In the genomic region with DNA sequence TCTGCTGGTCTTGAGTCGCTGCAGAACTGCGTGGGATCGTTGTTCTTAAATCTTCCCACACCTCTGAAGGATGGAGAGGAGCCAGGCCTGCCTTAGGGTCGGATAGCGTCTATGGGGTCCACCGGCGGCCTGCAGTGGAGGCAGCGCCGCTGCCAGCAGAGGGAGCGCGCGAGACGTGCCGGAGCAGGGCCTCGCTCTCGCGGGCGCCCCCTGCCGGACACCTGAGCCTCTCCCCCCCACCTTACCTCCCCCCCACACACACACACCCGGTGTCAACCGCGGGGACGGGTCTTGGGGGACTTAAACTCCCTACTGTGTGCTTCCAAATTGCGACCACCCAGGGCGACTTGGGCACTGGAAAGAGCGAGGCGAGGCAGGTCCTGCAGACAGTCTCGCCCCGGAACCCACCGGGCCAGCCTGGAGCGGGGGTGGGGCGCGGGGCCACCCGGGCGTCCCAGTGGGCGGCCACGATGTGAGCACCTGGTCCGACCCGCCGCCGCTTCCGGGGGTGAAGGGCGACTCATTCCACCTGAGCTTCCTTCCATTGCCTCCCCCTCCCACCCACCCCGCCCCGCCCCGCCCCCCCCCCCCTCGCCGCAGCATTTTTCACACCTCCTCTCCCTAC, we compare ENCODE assay signal across 8 mouse cellular contexts. TPM values are rescaled to one million over a fixed set of nuclear protein-coding genes. Genes with fewer than 3 reads are reported as not detected.
DNase-seq lines count a peak whose midpoint lies in the region; ATAC-seq and TF ChIP-seq lines count a peak whose summit lies in the region.

No protein-coding gene starts in this region.

- peaks cover 65% of the 10 kb centered on the region for H3K27me3 ChIP-seq in E14TG2a.4 (ENCODE audit: insufficient read depth, low read length)
- H3K27me3 ChIP-seq in forebrain, embryonic 12.5 days, result peaks cover 77% of the 10 kb centered on the region
- peaks cover 48% of the 10 kb centered on the region for H3K27me3 ChIP-seq in heart, postnatal 0 days (ENCODE audit: control insufficient read depth, insufficient read depth, low read length)
- H3K27me3 ChIP-seq in neural tube, embryonic 15.5 days (replicated peaks), result no peaks in the 10 kb centered on the region
- H3K27me3 ChIP-seq in thymus, adult 2 months (ENCODE audit: control insufficient read depth, insufficient read depth, low read length), result peaks cover 14% of the 10 kb centered on the region; the same call in 1 of the 2 replicates

- H3K9me3 ChIP-seq in E14TG2a.4 (ENCODE audit: low read length), result no peaks in the 10 kb centered on the region
- H3K9me3 ChIP-seq in forebrain, embryonic 12.5 days, result no peaks in the 10 kb centered on the region
- H3K9me3 ChIP-seq in heart, postnatal 0 days (replicated peaks; ENCODE audit: control insufficient read depth, low read length), result no peaks in the 10 kb centered on the region
- no peaks in the 10 kb centered on the region for H3K9me3 ChIP-seq in neural tube, embryonic 15.5 days (replicated peaks)

- no peaks in the 10 kb centered on the region for H3K36me3 ChIP-seq in E14TG2a.4 (ENCODE audit: insufficient read depth, low read length)
- no peaks in the 10 kb centered on the region for H3K36me3 ChIP-seq in forebrain, embryonic 12.5 days (replicated peaks)
- H3K36me3 ChIP-seq in heart, postnatal 0 days (replicated peaks; ENCODE audit: control insufficient read depth, insufficient read depth, low read length), result no peaks in the 10 kb centered on the region
- no peaks in the 10 kb centered on the region for H3K36me3 ChIP-seq in neural tube, embryonic 15.5 days
- no peaks in the 10 kb centered on the region for H3K36me3 ChIP-seq in thymus, adult 2 months (ENCODE audit: control insufficient read depth, insufficient read depth, low read length)

- no peak for TF ChIP-seq EP300 in heart, postnatal 0 days (IDR thresholded peaks at IDR 0.05; ENCODE audit: low read depth)

- TF ChIP-seq CTCF in E14TG2a.4 (conservative IDR thresholded peaks at IDR 0.05; ENCODE audit: low read length), result peak; percentile 45
- peak; percentile 99 for TF ChIP-seq CTCF in heart, postnatal 0 days (IDR thresholded peaks at IDR 0.05; ENCODE audit: low read depth)
- TF ChIP-seq CTCF in lung, adult 2 months (IDR thresholded peaks at IDR 0.05; ENCODE audit: insufficient read depth, low read length), result peak; percentile 74
- TF ChIP-seq CTCF in thymus, adult 2 months (IDR thresholded peaks at IDR 0.05; ENCODE audit: borderline replicate concordance, control insufficient read depth, extremely low read depth, insufficient read depth, low read length, poor library complexity), result peak; percentile 100

- H3K4me1 ChIP-seq in E14TG2a.4 (replicated peaks; ENCODE audit: low read depth, low read length), result peaks cover 57% of the 10 kb centered on the region
- no peaks in the 10 kb centered on the region; the same call in 1 of the 2 replicates for H3K4me1 ChIP-seq in brown adipose tissue, adult 24 weeks (ENCODE audit: control insufficient read depth, insufficient read depth, insufficient read length, low read length)
- peaks cover 24% of the 10 kb centered on the region for H3K4me1 ChIP-seq in forebrain, embryonic 12.5 days
- H3K4me1 ChIP-seq in heart, postnatal 0 days (ENCODE audit: control insufficient read depth, insufficient read depth), result peaks cover 9% of the 10 kb centered on the region
- peaks cover 6% of the 10 kb centered on the region for H3K4me1 ChIP-seq in lung, adult 2 months (ENCODE audit: control insufficient read depth, insufficient read depth, low read length)
- peaks cover 25% of the 10 kb centered on the region for H3K4me1 ChIP-seq in neural tube, embryonic 15.5 days
- peaks cover 16% of the 10 kb centered on the region for H3K4me1 ChIP-seq in thymus, adult 2 months (replicated peaks; ENCODE audit: control insufficient read depth, insufficient read depth, low read length)

- H3K27ac ChIP-seq in brown adipose tissue, adult 24 weeks (replicated peaks; ENCODE audit: low read depth, low read length), result no peak overlapping the region
- no peak overlapping the region for H3K27ac ChIP-seq in forebrain, embryonic 12.5 days
- no peak overlapping the region for H3K27ac ChIP-seq in heart, postnatal 0 days (ENCODE audit: low read depth)
- H3K27ac ChIP-seq in neural tube, embryonic 15.5 days (replicated peaks), result 0 out of 2 replicates have a peak overlapping the region, but pooled peaks have one; percentile 5
- H3K27ac ChIP-seq in thymus, adult 2 months (ENCODE audit: control insufficient read depth, insufficient read depth, low read length), result no peak overlapping the region

- H3K9ac ChIP-seq in forebrain, embryonic 12.5 days, result peak overlapping the region; percentile 38; the same call in 1 of the 2 replicates
- H3K9ac ChIP-seq in heart, postnatal 0 days (replicated peaks; ENCODE audit: low read depth, low read length), result no peak overlapping the region
- no peak overlapping the region for H3K9ac ChIP-seq in neural tube, embryonic 15.5 days (replicated peaks)

- TF ChIP-seq POLR2A in lung, adult 2 months (IDR thresholded peaks at IDR 0.05; ENCODE audit: borderline replicate concordance, extremely low read depth, low read depth, low read length), result no peak
- TF ChIP-seq POLR2A in thymus, adult 2 months (IDR thresholded peaks at IDR 0.05; ENCODE audit: control insufficient read depth, extremely low read depth, insufficient read depth, low read length, poor library complexity), result no peak

- peak; percentile 60 for ATAC-seq in forebrain, embryonic 12.5 days (ENCODE audit: low FRiP score)
- peak; percentile 52 for ATAC-seq in heart, postnatal 0 days (ENCODE audit: insufficient read depth, low read depth)
- peak; percentile 22; the same call in 1 of the 2 replicates for ATAC-seq in neural tube, embryonic 15.5 days (ENCODE audit: low FRiP score)

- H3K4me3 ChIP-seq in E14TG2a.4 (replicated peaks; ENCODE audit: low read length), result peak overlapping the region; percentile 75
- H3K4me3 ChIP-seq in brown adipose tissue, adult 24 weeks (ENCODE audit: insufficient read depth, low read depth, low read length), result peak overlapping the region; percentile 51
- peak overlapping the region; percentile 28 for H3K4me3 ChIP-seq in forebrain, embryonic 12.5 days (replicated peaks)
- H3K4me3 ChIP-seq in heart, postnatal 0 days (ENCODE audit: low read depth, low read length), result peak overlapping the region; percentile 37
- H3K4me3 ChIP-seq in lung, adult 2 months (replicated peaks; ENCODE audit: extremely low read depth, low read depth, low read length), result peak overlapping the region; percentile 36
- H3K4me3 ChIP-seq in neural tube, embryonic 15.5 days (replicated peaks), result peak overlapping the region; percentile 26
- H3K4me3 ChIP-seq in thymus, adult 2 months (ENCODE audit: control insufficient read depth, insufficient read depth, low read length), result 0 out of 2 replicates have a peak overlapping the region, but pooled peaks have one; percentile 19

- 1% methylated on average over 34 of the region's 48 CpGs for WGBS in forebrain, embryonic 12.5 days
- under 1% methylated on average over 42 of the region's 48 CpGs for WGBS in heart, postnatal 0 days
- 2% methylated on average over 44 of the region's 48 CpGs for WGBS in lung, adult 2 months
- 2% methylated on average over 31 of the region's 48 CpGs for WGBS in neural tube, embryonic 15.5 days
- WGBS in thymus, adult 2 months, result 4% methylated on average over 44 of the region's 48 CpGs

- H3K4me2 ChIP-seq in forebrain, embryonic 12.5 days, result peak overlapping the region; percentile 48
- H3K4me2 ChIP-seq in heart, postnatal 0 days (ENCODE audit: low read depth, low read length), result peak overlapping the region; percentile 67
- peak overlapping the region; percentile 59 for H3K4me2 ChIP-seq in neural tube, embryonic 15.5 days

- DNase-seq in heart, postnatal 0 days (ENCODE audit: low spot score), result peak; percentile 71
- peak; percentile 79 to 97 for DNase-seq in kidney, postnatal 36 days
- peak; percentile 81 for DNase-seq in lung, adult 2 months
- peak; percentile 82 for DNase-seq in thymus, adult 2 months

RNA-seq across cellular contexts. Expression of a gene that starts 15.4 kb away (rescaled TPM):
- polyA plus RNA-seq in brown adipose tissue, adult 24 weeks (2012; ENCODE audit: insufficient read depth, insufficient read length, missing spikeins), result 6.3 and 10.1 TPM in 2 replicates
- 24.6 and 27.4 TPM in 2 replicates for polyA plus RNA-seq in forebrain, embryonic 12.5 days (2016; fragmentation: Nextera tagmentation; extraction: Ambion mirVana)
- total RNA-seq in heart, postnatal 0 days (2014; rRNA removed; ENCODE audit: low replicate concordance), result 15.7 and 18.2 TPM in 2 replicates
- polyA plus RNA-seq in heart, postnatal 0 days (2015; fragmentation: Nextera tagmentation; extraction: Ambion mirVana), result 10.0 and 10.1 TPM in 2 replicates
- polyA plus RNA-seq in lung, adult 2 months (2012; rRNA removed), result 16.5 and 18.1 TPM in 2 replicates
- 25.8 and 30.9 TPM in 2 replicates for polyA plus RNA-seq in neural tube, embryonic 15.5 days (2015; fragmentation: Nextera tagmentation; extraction: Ambion mirVana)
- 24.2 and 25.1 TPM in 2 replicates for polyA plus RNA-seq in thymus, adult 2 months (2012; rRNA removed)

RNA-seq across cellular contexts. Expression of a gene that starts 57.3 kb away (rescaled TPM):
- polyA plus RNA-seq in brown adipose tissue, adult 24 weeks (2012; ENCODE audit: insufficient read depth, insufficient read length, missing spikeins), result 29.2 and 37.9 TPM in 2 replicates
- 233 and 250 TPM in 2 replicates for polyA plus RNA-seq in forebrain, embryonic 12.5 days (2016; fragmentation: Nextera tagmentation; extraction: Ambion mirVana)
- 54.1 and 81.6 TPM in 2 replicates for total RNA-seq in heart, postnatal 0 days (2014; rRNA removed; ENCODE audit: low replicate concordance)
- polyA plus RNA-seq in heart, postnatal 0 days (2015; fragmentation: Nextera tagmentation; extraction: Ambion mirVana), result 41.5 and 42.1 TPM in 2 replicates
- polyA plus RNA-seq in lung, adult 2 months (2012; rRNA removed), result 12.2 and 20.0 TPM in 2 replicates
- polyA plus RNA-seq in neural tube, embryonic 15.5 days (2015; fragmentation: Nextera tagmentation; extraction: Ambion mirVana), result 102 and 107 TPM in 2 replicates
- polyA plus RNA-seq in thymus, adult 2 months (2012; rRNA removed), result 34.2 and 37.0 TPM in 2 replicates

RNA-seq across cellular contexts. Expression of a gene that starts 58.0 kb away (rescaled TPM):
- 50.5 and 76.9 TPM in 2 replicates for polyA plus RNA-seq in brown adipose tissue, adult 24 weeks (2012; ENCODE audit: insufficient read depth, insufficient read length, missing spikeins)
- polyA plus RNA-seq in forebrain, embryonic 12.5 days (2016; fragmentation: Nextera tagmentation; extraction: Ambion mirVana), result 1,521 and 1,527 TPM in 2 replicates
- 37.0 and 88.5 TPM in 2 replicates for total RNA-seq in heart, postnatal 0 days (2014; rRNA removed; ENCODE audit: low replicate concordance)
- 260 and 284 TPM in 2 replicates for polyA plus RNA-seq in heart, postnatal 0 days (2015; fragmentation: Nextera tagmentation; extraction: Ambion mirVana)
- polyA plus RNA-seq in lung, adult 2 months (2012; rRNA removed), result 49.1 and 93.5 TPM in 2 replicates
- 582 and 600 TPM in 2 replicates for polyA plus RNA-seq in neural tube, embryonic 15.5 days (2015; fragmentation: Nextera tagmentation; extraction: Ambion mirVana)
- polyA plus RNA-seq in thymus, adult 2 months (2012; rRNA removed), result 155 and 178 TPM in 2 replicates

Comparison
In these comparisons a context has a peak if more than half of its experiments do, and no peak if none do; other contexts are left out.
1. H3K4me3 ChIP-seq: peak in every context shown above with its lines; median percentile 75 in E14TG2a.4; 51 in brown adipose tissue, adult 24 weeks; 37 in heart, postnatal 0 days; 36 in lung, adult 2 months; 28 in forebrain, embryonic 12.5 days; 26 in neural tube, embryonic 15.5 days; 19 in thymus, adult 2 months.
2. CTCF ChIP-seq: peak in every context shown above with its lines; median percentile 100 in thymus, adult 2 months; 99 in heart, postnatal 0 days; 74 in lung, adult 2 months; 45 in E14TG2a.4.